Mouse (Mus musculus) B cell, adult 67 days (primary cell): ENCODE results near the gene Esr1. TPM values are rescaled to one million over a fixed set of nuclear protein-coding genes. Genes with fewer than 3 reads are reported as not detected.

Experiments
- total RNA-seq, 2 experiments: library from RNA; stranded (reverse); gene quantifications; 4 replicates each; pipeline ENCODE4 v1.2.4; 2023

The Esr1 gene
- total RNA-seq, result 1 to 10 TPM; 4.6 to 6.0 TPM

DNA sequence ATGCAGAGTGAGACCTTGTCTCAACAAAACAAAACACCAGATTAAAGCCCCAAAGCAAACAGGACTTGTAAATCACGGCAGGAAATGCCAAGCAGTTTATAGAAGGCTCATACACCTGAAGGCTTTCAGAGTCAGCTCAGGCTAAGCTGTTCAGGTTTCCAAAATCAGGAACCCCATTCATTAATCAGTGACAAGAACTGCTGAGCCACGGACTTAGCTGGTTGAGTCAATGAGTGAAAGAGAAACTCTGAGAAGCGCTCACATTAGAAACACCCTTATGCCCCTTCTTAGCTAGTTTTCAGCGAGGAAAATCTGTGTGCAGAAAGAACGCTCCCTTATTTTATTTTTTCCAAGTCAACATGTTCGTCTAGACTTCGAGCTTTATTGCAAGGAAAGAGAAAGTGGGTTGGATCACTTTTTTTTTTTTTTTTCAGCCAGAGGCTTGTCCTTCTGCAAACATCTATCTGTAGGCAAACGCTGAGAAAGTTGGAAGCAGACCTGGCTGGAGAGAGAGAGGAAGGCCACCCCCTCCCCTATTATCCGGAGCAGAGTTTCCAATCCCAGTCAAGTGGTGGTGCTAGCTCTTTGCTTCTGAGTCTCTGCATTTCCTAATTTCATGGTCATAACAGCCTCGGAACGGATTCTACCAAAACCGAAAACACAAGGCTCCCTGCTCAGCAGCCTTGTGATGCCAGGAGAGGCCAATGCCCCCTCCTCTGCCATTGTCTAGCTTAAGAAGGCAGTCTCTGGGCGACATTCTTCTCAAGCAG is at the start of gene Esr1:
Gene Esr1, plus strand, starts transcription at position 208 of the 770 bp plus-strand sequence.

Other genes with a start within 250 kb of the Esr1 start
- gene Zbtb2, start 223.5 kb upstream of the Esr1 start, total RNA-seq, result 10 to 100 TPM; 29.4 to 33.0 TPM
- gene Rmnd1, start 179.2 kb upstream of the Esr1 start, total RNA-seq, result 10 to 100 TPM; 49.8 to 64.0 TPM
- gene Armt1, start 179.1 kb upstream of the Esr1 start, total RNA-seq, result 10 to 100 TPM; 27.8 to 30.8 TPM
- not detected for gene Ccdc170, start 129.1 kb upstream of the Esr1 start, total RNA-seq